Mouse (Mus musculus) stomach, embryonic 15.5 days (tissue): ENCODE results near the gene Pou2af1. TPM values are rescaled to one million over a fixed set of nuclear protein-coding genes. Genes with fewer than 3 reads are reported as not detected.
A peak's percentile ranks its signal among the peaks of the same experiment; 100 is the strongest.

Experiments
- ATAC-seq: fragments of 200-750 bp; cut with Nextera tagmentation; 2 replicates; pipeline ENCODE4 v1.8.0; 2017; ENCODE audit warnings: low read depth, moderate number of reproducible peaks, moderate TSS enrichment; ENCODE audit not compliant: insufficient read depth, low FRiP score
- H3K27ac ChIP-seq: fragments of 300-500 bp; sonication (generic); 2 replicates; pipeline ENCODE4 v1.5.1; 2015; ENCODE audit warnings: mild to moderate bottlenecking, inconsistent platforms
- H3K27me3 ChIP-seq: fragments of 300-500 bp; sonication (generic); replicated peaks from 2 replicates; pipeline ENCODE4 v1.6.1; 2015; ENCODE audit warnings: inconsistent platforms
- H3K36me3 ChIP-seq: fragments of 300-500 bp; sonication (generic); 2 replicates; pipeline ENCODE4 v1.6.1; 2015; ENCODE audit warnings: inconsistent platforms
- H3K4me1 ChIP-seq: fragments of 300-500 bp; sonication (generic); 2 replicates; pipeline ENCODE4 v1.6.1; 2015; ENCODE audit warnings: inconsistent platforms
- H3K4me2 ChIP-seq: fragments of 300-500 bp; sonication (generic); 2 replicates; pipeline ENCODE4 v1.6.1; 2015; ENCODE audit warnings: mild to moderate bottlenecking, inconsistent platforms
- H3K4me3 ChIP-seq: fragments of 300-500 bp; sonication (generic); replicated peaks from 2 replicates; pipeline ENCODE4 v1.5.1; 2015; ENCODE audit warnings: inconsistent platforms
- H3K9ac ChIP-seq: fragments of 300-500 bp; sonication (generic); 2 replicates; pipeline ENCODE4 v1.6.1; 2015; ENCODE audit warnings: inconsistent platforms
- H3K9me3 ChIP-seq: fragments of 300-500 bp; sonication (generic); 2 replicates; pipeline ENCODE4 v1.6.1; 2016; ENCODE audit warnings: inconsistent platforms
- WGBS: fragments of 180-500 bp; shearing (Covaris S2); methylation state at CpG from one replicate; pipeline ENCODE4 v1.1.7; 2015; 5-methylcytosine and 5-hydroxymethylcytosine counted together
- polyA plus RNA-seq: library from polyadenylated mRNA; unstranded; fragments of >200 nt; fragmentation: Nextera tagmentation; extraction: Ambion mirVana; gene quantifications from 2 replicates; pipeline ENCODE4 v1.2.1, GENCODE M21; 2015

The Pou2af1 gene
- polyA plus RNA-seq, 1 experiment from 2014 or later, result 0.23 TPM

GRCm38 (mm10) chr9:51232163-51232562, 18.7 kb downstream of the Pou2af1 start:
- no peak overlapping the region for H3K9ac ChIP-seq
- H3K4me1 ChIP-seq, result no peaks in the 10 kb centered on the region
- no peaks in the 10 kb centered on the region for H3K27me3 ChIP-seq
- 92% methylated on average over 8 of the region's 8 CpGs for WGBS
- no peak for ATAC-seq
- H3K4me2 ChIP-seq, result no peak overlapping the region
- no peaks in the 10 kb centered on the region for H3K9me3 ChIP-seq
- H3K27ac ChIP-seq, result no peak overlapping the region
- no peaks in the 10 kb centered on the region for H3K36me3 ChIP-seq
- no peak overlapping the region for H3K4me3 ChIP-seq

- ATAC-seq, result no peak
- no peak overlapping the region for H3K4me3 ChIP-seq
- H3K4me2 ChIP-seq, result no peak overlapping the region
- no peaks in the 10 kb centered on the region for H3K9me3 ChIP-seq
- no peak overlapping the region for H3K27ac ChIP-seq
- H3K4me1 ChIP-seq, result no peaks in the 10 kb centered on the region
- H3K27me3 ChIP-seq, result no peaks in the 10 kb centered on the region
- no peak overlapping the region for H3K9ac ChIP-seq
- no peaks in the 10 kb centered on the region for H3K36me3 ChIP-seq
- WGBS, result 43% methylated on average over 12 of the region's 12 CpGs
Observed at GRCm38 (mm10) chr9:51238741-51239385, 25.4 kb downstream of the Pou2af1 start.

- Histone ChIP-seq H3K27me3 (no peaks in the 10 kb centered on the region), H3K27ac (no peak overlapping the region), H3K9me3 (0 out of 2 replicates have a peak, but pooled peaks cover 3% of the 10 kb centered on the region), H3K36me3 (no peaks in the 10 kb centered on the region), H3K4me2 (no peak overlapping the region), H3K4me1 (no peaks in the 10 kb centered on the region), H3K4me3 (no peak overlapping the region), H3K9ac (no peak overlapping the region)
- ATAC-seq, result no peak
- WGBS, result 72% methylated on average over 4 of the region's 4 CpGs
Observed at GRCm38 (mm10) chr9:51256780-51257502, 43.4 kb downstream of the Pou2af1 start.

GRCm38 (mm10) chr9:51258426-51258825, 44.9 kb downstream of the Pou2af1 start:
- Histone ChIP-seq H3K4me3 (no peak overlapping the region), H3K36me3 (no peaks in the 10 kb centered on the region), H3K4me2 (no peak overlapping the region), H3K4me1 (no peaks in the 10 kb centered on the region), H3K9me3 (0 out of 2 replicates have a peak, but pooled peaks cover 3% of the 10 kb centered on the region), H3K9ac (no peak overlapping the region), H3K27me3 (no peaks in the 10 kb centered on the region), H3K27ac (no peak overlapping the region)
- 78% methylated on average over 5 of the region's 5 CpGs for WGBS
- ATAC-seq, result no peak

- ATAC-seq, result no peak
- peak overlapping the region; percentile 26; the same call in 1 of the 2 replicates for H3K27ac ChIP-seq
- no peak overlapping the region for H3K4me2 ChIP-seq
- H3K27me3 ChIP-seq, result no peaks in the 10 kb centered on the region
- no peaks in the 10 kb centered on the region for H3K36me3 ChIP-seq
- WGBS, result 70% methylated on average over 5 of the region's 5 CpGs
- no peaks in the 10 kb centered on the region for H3K9me3 ChIP-seq
- H3K9ac ChIP-seq, result no peak overlapping the region
- H3K4me3 ChIP-seq, result no peak overlapping the region
- H3K4me1 ChIP-seq, result no peaks in the 10 kb centered on the region
Observed at GRCm38 (mm10) chr9:51268852-51269251, 55.3 kb downstream of the Pou2af1 start.

GRCm38 (mm10) chr9:51271073-51271472, 57.6 kb downstream of the Pou2af1 start:
- Histone ChIP-seq H3K4me3 (no peak overlapping the region), H3K27me3 (no peaks in the 10 kb centered on the region), H3K36me3 (no peaks in the 10 kb centered on the region), H3K4me1 (peaks cover 6% of the 10 kb centered on the region; the same call in 1 of the 2 replicates), H3K9me3 (no peaks in the 10 kb centered on the region), H3K27ac (no peak overlapping the region), H3K4me2 (no peak overlapping the region), H3K9ac (no peak overlapping the region)
- 69% methylated on average over 8 of the region's 8 CpGs for WGBS
- no peak for ATAC-seq

GRCm38 (mm10) chr9:51272102-51272501, 58.6 kb downstream of the Pou2af1 start:
- Histone ChIP-seq H3K36me3 (no peaks in the 10 kb centered on the region), H3K27me3 (no peaks in the 10 kb centered on the region), H3K9ac (no peak overlapping the region), H3K27ac (peak overlapping the region; percentile 48; the same call in 1 of the 2 replicates), H3K4me2 (no peak overlapping the region), H3K4me3 (no peak overlapping the region), H3K9me3 (no peaks in the 10 kb centered on the region), H3K4me1 (peaks cover 6% of the 10 kb centered on the region; the same call in 1 of the 2 replicates)
- 53% methylated on average over 5 of the region's 5 CpGs for WGBS
- ATAC-seq, result no peak

GRCm38 (mm10) chr9:51273581-51274154, 60.2 kb downstream of the Pou2af1 start:
- H3K9me3 ChIP-seq, result no peaks in the 10 kb centered on the region
- WGBS, result 61% methylated on average over 9 of the region's 9 CpGs
- no peaks in the 10 kb centered on the region for H3K27me3 ChIP-seq
- H3K27ac ChIP-seq, result peak overlapping the region; percentile 40; the same call in 1 of the 2 replicates
- H3K9ac ChIP-seq, result no peak overlapping the region
- ATAC-seq, result no peak
- no peaks in the 10 kb centered on the region for H3K36me3 ChIP-seq
- H3K4me2 ChIP-seq, result no peak overlapping the region
- peaks cover 11% of the 10 kb centered on the region; the same call in 1 of the 2 replicates for H3K4me1 ChIP-seq
- no peak overlapping the region for H3K4me3 ChIP-seq

GRCm38 (mm10) chr9:51274678-51275077, 61.2 kb downstream of the Pou2af1 start:
- H3K9me3 ChIP-seq, result no peaks in the 10 kb centered on the region
- H3K36me3 ChIP-seq, result no peaks in the 10 kb centered on the region
- no peak overlapping the region for H3K4me2 ChIP-seq
- H3K4me3 ChIP-seq, result no peak overlapping the region
- peak; percentile 56 for ATAC-seq
- H3K9ac ChIP-seq, result no peak overlapping the region
- WGBS, result 22% methylated on average over 4 of the region's 4 CpGs
- H3K4me1 ChIP-seq, result peaks cover 11% of the 10 kb centered on the region; the same call in 1 of the 2 replicates
- no peaks in the 10 kb centered on the region for H3K27me3 ChIP-seq
- peak overlapping the region; percentile 38; the same call in 1 of the 2 replicates for H3K27ac ChIP-seq

- H3K27me3 ChIP-seq, result no peaks in the 10 kb centered on the region
- 0 out of 2 replicates have a peak, but pooled peaks have one; percentile 2 for ATAC-seq
- H3K9ac ChIP-seq, result 0 out of 2 replicates have a peak overlapping the region, but pooled peaks have one; percentile 33
Observed at GRCm38 (mm10) chr9:51277834-51278498, 64.5 kb downstream of the Pou2af1 start.

GRCm38 (mm10) chr9:51278500-51279381, 65.2 kb downstream of the Pou2af1 start, which contains the start of gene Colca2:
Colca2 (minus strand) TSS chr9:51278569.
- Histone ChIP-seq H3K36me3 (no peaks in the 10 kb centered on the region), H3K9me3 (no peaks in the 10 kb centered on the region), H3K9ac (peak within 1 kb of the TSS; percentile 33; the same call in 1 of the 2 replicates), H3K27ac (peak within 1 kb of the TSS; percentile 71), H3K27me3 (no peaks in the 10 kb centered on the region), H3K4me2 (peak within 1 kb of the TSS; percentile 74), H3K4me3 (peak within 1 kb of the TSS; percentile 57), H3K4me1 (peaks cover 11% of the 10 kb centered on the region; the same call in 1 of the 2 replicates)
- peak; percentile 94 for ATAC-seq
- WGBS, result under 1% methylated on average over 53 of the region's 53 CpGs

More at GRCm38 (mm10) chr9:51277834-51278498, 64.5 kb downstream of the Pou2af1 start:
- Histone ChIP-seq H3K9me3 (no peaks in the 10 kb centered on the region), H3K36me3 (no peaks in the 10 kb centered on the region), H3K27ac (peak overlapping the region; percentile 71), H3K4me3 (peak overlapping the region; percentile 57), H3K4me2 (peak overlapping the region; percentile 74), H3K4me1 (peaks cover 11% of the 10 kb centered on the region; the same call in 1 of the 2 replicates)
- 21% methylated on average over 13 of the region's 13 CpGs for WGBS
